Mouse (Mus musculus) kidney, postnatal 0 days (tissue): ENCODE results near the gene Tuba1c. TPM values are rescaled to one million over a fixed set of nuclear protein-coding genes. Genes with fewer than 3 reads are reported as not detected.

Source experiments
- ATAC-seq: fragments of 200-750 bp; cut with Nextera tagmentation; replicated peaks from 2 replicates; pipeline ENCODE4 v1.8.0; 2017; ENCODE audit warnings: low read depth, moderate number of reproducible peaks, moderate TSS enrichment, moderate library complexity; ENCODE audit not compliant: low FRiP score
- DNase-seq: peaks from one replicate; pipeline ENCODE4 v3.0.0-alpha.2; 2016; ENCODE audit warnings: low spot score
- H3K27ac ChIP-seq: fragments of 300-500 bp; sonication (generic); 2 replicates; pipeline ENCODE4 v1.5.1; 2014; ENCODE audit warnings: mild to moderate bottlenecking
- H3K27me3 ChIP-seq: fragments of 300-500 bp; sonication (generic); 2 replicates; pipeline ENCODE4 v1.6.1; 2014; ENCODE audit warnings: low read length, mixed read lengths; ENCODE audit not compliant: insufficient read depth
- H3K36me3 ChIP-seq: fragments of 300-500 bp; sonication (generic); 2 replicates; pipeline ENCODE4 v1.6.1; 2014; ENCODE audit warnings: low read length, mixed read lengths; ENCODE audit not compliant: insufficient read depth
- H3K4me1 ChIP-seq: fragments of 300-500 bp; sonication (generic); replicated peaks from 2 replicates; pipeline ENCODE4 v1.6.1; 2014; ENCODE audit warnings: antibody characterized with exemption, low read length, mixed read lengths; ENCODE audit not compliant: insufficient read depth
- H3K4me2 ChIP-seq: fragments of 300-500 bp; sonication (generic); 2 replicates; pipeline ENCODE4 v1.6.1; 2014; ENCODE audit warnings: mild to moderate bottlenecking, low read length, moderate library complexity, mixed read lengths
- H3K4me3 ChIP-seq: fragments of 300-500 bp; sonication (generic); replicated peaks from 2 replicates; pipeline ENCODE4 v1.5.1; 2014; ENCODE audit warnings: low read depth, low read length
- H3K9ac ChIP-seq: fragments of 300-500 bp; sonication (generic); 2 replicates; pipeline ENCODE4 v1.6.1; 2014; ENCODE audit warnings: low read depth, low read length
- H3K9me3 ChIP-seq: fragments of 300-500 bp; sonication (generic); replicated peaks from 2 replicates; pipeline ENCODE4 v1.6.1; 2016; ENCODE audit warnings: low read length, inconsistent platforms, mixed read lengths
- CTCF ChIP-seq: IDR thresholded peaks from 2 replicates; pipeline ENCODE4 v1.5.1; 2016; ENCODE audit warnings: antibody characterized with exemption, low read depth, mild to moderate bottlenecking, moderate library complexity
- WGBS: fragments of 180-500 bp; shearing (Covaris S2); extraction: QIAGEN DNeasy Blood & Tissue Kit; methylation state at CpG from one replicate; pipeline ENCODE4 v1.1.7; 2014; 5-methylcytosine and 5-hydroxymethylcytosine counted together
- polyA plus RNA-seq: library from polyadenylated mRNA; unstranded; fragments of >200 nt; fragmentation: Nextera tagmentation; extraction: Ambion mirVana; gene quantifications from 2 replicates; pipeline ENCODE4 v1.2.1, GENCODE M21; 2015

Gene Tuba1c
- polyA plus RNA-seq, 1 experiment from 2014 or later: 170 TPM

DNA sequence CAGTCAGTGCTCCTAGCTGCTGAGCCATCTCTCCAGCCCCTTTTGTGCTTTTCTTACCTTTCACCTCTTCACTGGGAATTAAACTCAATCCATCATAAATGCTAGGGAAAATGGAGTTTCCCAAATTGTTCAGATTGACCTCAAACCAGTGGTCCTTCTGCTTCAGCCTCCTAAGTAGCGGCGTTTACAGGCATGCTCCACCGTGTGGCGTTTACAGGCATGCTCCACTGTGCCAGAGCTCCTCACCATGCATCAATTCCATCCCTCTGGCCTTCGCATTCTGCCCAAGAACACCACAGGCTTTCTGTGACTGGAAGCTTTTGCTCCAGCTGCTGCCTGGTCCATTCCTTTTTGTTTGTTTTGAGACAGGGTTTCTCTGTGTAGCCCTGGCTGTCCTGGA, 2.6 kb upstream of the Tuba1c start:
- TF ChIP-seq CTCF: peak; percentile 23; the same call in 1 of the 2 replicates
- 68% methylated on average over 5 of the region's 5 CpGs for WGBS
- ATAC-seq: no peak
- Histone ChIP-seq H3K9ac (no peak overlapping the region), H3K27ac (no peak overlapping the region), H3K4me3 (no peak overlapping the region), H3K36me3 (no peaks in the 10 kb centered on the region), H3K27me3 (no peaks in the 10 kb centered on the region), H3K4me2 (no peak overlapping the region), H3K9me3 (no peaks in the 10 kb centered on the region), H3K4me1 (peaks cover 12% of the 10 kb centered on the region)
- DNase-seq: no peak

DNA sequence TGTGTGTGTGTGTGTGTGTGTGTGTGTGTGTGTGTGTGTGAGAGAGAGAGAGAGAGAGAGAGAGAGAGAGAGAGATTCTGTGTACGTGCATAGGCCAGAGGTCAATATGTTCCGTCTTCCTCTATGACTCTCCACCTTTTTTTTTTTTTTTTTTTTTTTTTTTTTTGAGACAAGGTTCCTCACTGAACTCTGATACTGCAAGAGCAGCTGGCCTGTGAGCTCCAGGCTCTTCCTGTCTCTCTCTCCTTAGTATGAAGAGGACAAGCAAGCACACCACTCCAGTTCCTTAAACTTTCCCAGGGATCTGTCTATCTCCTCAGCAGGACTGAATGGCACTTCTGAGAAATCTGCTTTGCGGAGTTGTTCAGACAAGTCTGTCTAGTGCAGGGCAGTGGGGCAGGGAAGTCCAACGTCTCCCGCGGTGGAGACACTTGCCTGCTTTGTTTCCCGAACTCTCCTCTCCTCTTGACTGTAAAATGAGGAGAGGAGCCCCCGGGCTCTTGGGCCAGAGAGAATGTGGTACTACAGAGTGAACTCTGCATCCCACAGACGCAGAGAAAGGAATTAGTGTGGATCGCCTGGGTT, 725 bp upstream of the Tuba1c start:
- H3K9ac ChIP-seq: peak overlapping the region; percentile 70
- H3K9me3 ChIP-seq: no peaks in the 10 kb centered on the region
- 6% methylated on average over 10 of the region's 10 CpGs for WGBS
- H3K36me3 ChIP-seq: no peaks in the 10 kb centered on the region
- peak overlapping the region; percentile 92 for H3K27ac ChIP-seq
- H3K4me3 ChIP-seq: peak overlapping the region; percentile 60
- peak overlapping the region; percentile 73 for H3K4me2 ChIP-seq
- H3K27me3 ChIP-seq: no peaks in the 10 kb centered on the region
- DNase-seq (no peak), ATAC-seq (no peak)
- H3K4me1 ChIP-seq: peaks cover 26% of the 10 kb centered on the region
- no peak for TF ChIP-seq CTCF

DNA sequence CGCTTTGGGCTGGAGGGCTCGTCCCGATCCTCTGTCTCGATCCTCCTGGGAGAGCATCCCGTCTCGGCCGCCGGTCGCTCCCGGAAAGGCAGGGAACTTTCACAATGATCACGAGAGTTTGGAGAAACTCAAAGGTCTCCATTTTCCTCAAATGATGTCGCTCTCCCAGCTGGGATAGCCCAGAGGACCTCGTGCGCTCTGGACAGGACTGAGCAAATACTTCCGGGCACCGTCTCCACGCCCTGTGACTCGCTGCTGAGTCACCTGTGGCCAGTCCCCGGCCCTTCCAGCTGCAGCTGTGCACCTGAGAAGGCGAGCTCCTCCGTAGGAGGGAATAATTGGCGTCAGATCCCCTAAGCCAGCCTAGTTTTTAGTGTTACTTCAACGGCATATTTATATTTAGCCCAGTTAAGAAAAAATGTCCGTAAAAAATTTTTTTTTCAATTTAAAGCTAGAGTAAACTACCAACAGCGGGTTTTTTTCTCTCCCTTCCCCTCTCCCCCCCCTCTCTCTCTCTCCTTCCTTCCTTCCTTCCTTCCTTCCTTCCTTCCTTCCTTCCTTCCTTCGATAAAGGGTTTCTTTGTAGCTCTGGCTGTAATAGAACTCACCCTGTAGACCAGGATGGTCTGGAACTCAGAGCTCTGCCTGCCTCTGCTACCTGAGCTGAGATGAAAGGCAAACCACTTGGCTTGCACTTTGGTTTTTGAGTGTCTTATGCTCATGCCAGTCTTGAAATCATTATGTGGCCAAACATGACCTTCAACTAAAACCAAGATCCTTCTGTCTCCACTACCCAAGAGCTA, 1.1 kb downstream of the Tuba1c start:
- Histone ChIP-seq H3K9me3 (no peaks in the 10 kb centered on the region), H3K27ac (peak overlapping the region; percentile 92), H3K4me1 (peaks cover 26% of the 10 kb centered on the region), H3K27me3 (no peaks in the 10 kb centered on the region), H3K4me2 (peak overlapping the region; percentile 73), H3K4me3 (peak overlapping the region; percentile 60), H3K9ac (peak overlapping the region; percentile 70), H3K36me3 (peaks cover 12% of the 10 kb centered on the region; the same call in 1 of the 2 replicates)
- peak; percentile 69 for DNase-seq
- TF ChIP-seq CTCF: no peak
- ATAC-seq: peak; percentile 72
- 7% methylated on average over 26 of the region's 26 CpGs for WGBS

GRCm38 (mm10) chr15:99031388-99031675, 1.6 kb downstream of the Tuba1c start:
- Histone ChIP-seq H3K4me1 (peaks cover 26% of the 10 kb centered on the region), H3K9me3 (no peaks in the 10 kb centered on the region), H3K4me2 (peak overlapping the region; percentile 73), H3K27me3 (no peaks in the 10 kb centered on the region), H3K27ac (0 out of 2 replicates have a peak overlapping the region, but pooled peaks have one; percentile 92), H3K9ac (peak overlapping the region; percentile 70; the same call in 1 of the 2 replicates), H3K4me3 (peak overlapping the region; percentile 60), H3K36me3 (peaks cover 16% of the 10 kb centered on the region; the same call in 1 of the 2 replicates)
- 64% methylated on average over 4 of the region's 4 CpGs for whole genome bisulfite sequencing
- no peak for ATAC-seq
- no peak for DNase-seq
- TF ChIP-seq CTCF: no peak

DNA sequence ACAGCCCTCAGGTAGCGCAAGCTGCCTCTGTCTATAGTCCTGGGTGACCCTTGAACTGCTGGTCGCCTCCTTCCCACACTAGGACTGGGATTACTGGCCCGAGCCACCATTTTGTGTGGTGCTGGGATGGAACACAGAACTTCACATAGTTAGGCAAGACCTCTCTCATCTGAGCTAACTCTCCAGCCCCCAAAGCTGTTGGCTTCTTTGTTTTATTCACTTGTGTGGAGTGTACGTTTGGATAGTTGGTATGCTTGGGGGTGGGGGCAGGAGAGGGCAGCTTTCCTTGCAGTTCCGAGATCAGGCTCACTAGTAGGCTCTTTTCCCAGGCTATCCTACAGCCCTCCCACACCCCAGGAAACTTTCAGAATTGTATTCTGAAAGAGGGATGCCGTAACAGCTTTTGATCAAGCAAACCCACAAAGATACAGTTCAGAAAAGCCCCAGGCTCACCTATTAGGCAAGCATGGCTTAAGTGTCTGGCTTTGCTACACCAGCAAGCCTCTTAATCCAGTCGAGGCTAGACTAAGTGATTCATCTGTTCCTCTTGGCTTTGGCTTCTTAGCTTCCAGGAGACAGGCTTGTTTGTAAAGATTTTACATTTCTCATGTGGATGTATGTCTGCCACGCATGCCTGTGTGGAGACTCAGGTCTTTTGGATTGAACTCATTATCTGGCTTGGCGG, 2.5 kb downstream of the Tuba1c start:
- Histone ChIP-seq H3K36me3 (peaks cover 21% of the 10 kb centered on the region; the same call in 1 of the 2 replicates), H3K4me1 (peaks cover 26% of the 10 kb centered on the region), H3K27ac (peak overlapping the region; percentile 76), H3K4me2 (peak overlapping the region; percentile 73), H3K9me3 (no peaks in the 10 kb centered on the region), H3K9ac (peak overlapping the region; percentile 51), H3K27me3 (no peaks in the 10 kb centered on the region), H3K4me3 (peak overlapping the region; percentile 24)
- ATAC-seq (no peak), DNase-seq (no peak)
- 59% methylated on average over 9 of the region's 9 CpGs for WGBS
- no peak for TF ChIP-seq CTCF

DNA sequence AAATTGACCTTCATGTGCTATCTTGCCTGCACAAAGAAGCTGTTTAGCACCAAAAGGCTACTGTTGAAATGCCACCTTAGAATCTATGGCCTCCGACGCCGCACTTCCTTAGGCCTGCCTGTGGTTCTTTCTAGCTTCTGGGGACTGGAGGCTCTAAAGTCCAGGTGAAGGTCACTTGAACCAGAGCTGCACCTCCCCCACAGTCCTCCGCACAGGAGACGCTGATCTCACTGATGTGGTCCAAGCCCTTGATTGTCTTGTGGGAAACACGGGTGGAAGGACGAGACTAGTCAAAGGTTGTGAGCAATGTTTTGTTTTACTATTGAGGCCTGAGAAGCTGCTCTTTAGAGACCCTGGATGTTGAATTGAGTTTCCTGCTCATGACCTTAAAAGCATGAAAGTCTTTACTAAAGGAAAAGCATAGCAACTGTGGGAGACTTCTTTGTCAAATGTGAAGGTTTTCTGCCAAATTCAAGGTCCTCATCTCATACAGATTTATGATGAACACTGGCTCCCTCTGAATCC, 3.1 kb downstream of the Tuba1c start:
- 22% methylated on average over 7 of the region's 7 CpGs for WGBS
- peak overlapping the region; percentile 51 for H3K9ac ChIP-seq

More for the DNA sequence above, 3.1 kb downstream of the Tuba1c start:
- peaks cover 26% of the 10 kb centered on the region for H3K4me1 ChIP-seq
- DNase-seq: no peak
- no peak for TF ChIP-seq CTCF
- peak overlapping the region; percentile 24 for H3K4me3 ChIP-seq
- H3K27me3 ChIP-seq: no peaks in the 10 kb centered on the region
- H3K27ac ChIP-seq: peak overlapping the region; percentile 76
- peaks cover 21% of the 10 kb centered on the region; the same call in 1 of the 2 replicates for H3K36me3 ChIP-seq
- no peak for ATAC-seq
- H3K4me2 ChIP-seq: peak overlapping the region; percentile 73
- no peaks in the 10 kb centered on the region for H3K9me3 ChIP-seq
